Mouse (Mus musculus) kidney, adult 2 months (tissue): ENCODE data around the gene Fam78a. TPM values are rescaled to one million over a fixed set of nuclear protein-coding genes. Genes with fewer than 3 reads are reported as not detected.

Experiments
- DNase-seq: peaks from one replicate; pipeline ENCODE4 v3.0.0; 2021
- H3K27ac ChIP-seq: fragments of 200-500 bp; 2 replicates; pipeline ENCODE4 v1.5.1; 2012; ENCODE audit warnings: low read depth, low read length, control low read depth, inconsistent platforms; ENCODE audit not compliant: insufficient read depth
- H3K27me3 ChIP-seq: fragments of 200-500 bp; replicated peaks from 2 replicates; pipeline ENCODE4 v1.6.1; 2012; ENCODE audit warnings: mild to moderate bottlenecking, moderate library complexity, low read length, inconsistent platforms; ENCODE audit not compliant: control insufficient read depth, insufficient read depth
- H3K36me3 ChIP-seq: fragments of 200-500 bp; 2 replicates; pipeline ENCODE4 v1.6.1; 2012; ENCODE audit warnings: mild to moderate bottlenecking, moderate library complexity, low read length, inconsistent platforms; ENCODE audit not compliant: control insufficient read depth, insufficient read depth
- H3K4me1 ChIP-seq: fragments of 200-500 bp; 2 replicates; pipeline ENCODE4 v1.6.1; 2011; ENCODE audit warnings: low read length; ENCODE audit not compliant: control insufficient read depth, insufficient read depth
- H3K4me3 ChIP-seq: fragments of 200-500 bp; 2 replicates; pipeline ENCODE4 v1.5.1; 2011; ENCODE audit warnings: mild to moderate bottlenecking, low read depth, low read length, control low read depth; ENCODE audit not compliant: insufficient read depth
- CTCF ChIP-seq: fragments of 200-500 bp; conservative IDR thresholded peaks from 2 replicates; pipeline ENCODE4 v1.5.1; 2011; ENCODE audit warnings: low read depth, mild to moderate bottlenecking, control low read depth, low read length, moderate library complexity, mixed read lengths; ENCODE audit not compliant: insufficient read depth, insufficient read length
- POLR2A ChIP-seq: fragments of 200-500 bp; IDR thresholded peaks from one replicate; pipeline ENCODE4 v1.6.1; 2011; ENCODE audit warnings: low read depth, low read length, control low read depth
- WGBS: fragments of 180-500 bp; shearing (Covaris S2); methylation state at CpG from one replicate; pipeline ENCODE4 v1.1.7; 2018; 5-methylcytosine and 5-hydroxymethylcytosine counted together
- polyA plus RNA-seq: library from polyadenylated mRNA; depleted of rRNA; stranded (reverse); fragments of >200 nt; gene quantifications from 2 replicates; pipeline ENCODE4 v1.2.3, GENCODE M21; 2012

The Fam78a gene
- polyA plus RNA-seq, 1 experiment = 4.9 TPM

- 82% methylated on average over 5 of the region's 5 CpGs for WGBS
- no peaks in the 10 kb centered on the region for H3K4me1 ChIP-seq
- H3K27ac ChIP-seq = no peak overlapping the region
- TF ChIP-seq POLR2A = no peak
- no peak for TF ChIP-seq CTCF
- no peak for DNase-seq
- no peaks in the 10 kb centered on the region for H3K36me3 ChIP-seq
- H3K27me3 ChIP-seq = no peaks in the 10 kb centered on the region
- H3K4me3 ChIP-seq = no peak overlapping the region
Measured at GRCm38 (mm10) chr2:32065371-32065791, 19.3 kb downstream of the Fam78a start.

DNA sequence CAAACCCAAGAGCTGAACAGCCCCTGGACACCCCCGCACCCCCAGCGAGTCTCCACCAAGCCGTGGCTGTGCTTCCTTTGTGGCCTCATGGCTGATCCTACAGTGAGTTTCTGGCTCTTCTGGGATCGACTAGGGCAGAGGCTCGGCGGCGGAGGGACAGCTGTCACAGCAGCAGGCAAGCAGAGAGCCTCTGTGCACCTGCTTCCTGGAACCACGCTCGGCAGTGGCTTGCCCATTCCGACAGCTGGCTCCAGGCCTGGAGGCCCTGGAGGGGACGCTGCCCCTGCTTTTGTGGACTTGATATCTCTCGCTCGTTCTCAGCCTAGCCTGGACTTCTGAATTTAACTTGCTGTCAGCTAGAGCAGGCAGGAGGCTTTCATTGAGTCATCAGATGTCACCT lies 19.7 kb downstream of the Fam78a start:
- H3K27me3 ChIP-seq = no peaks in the 10 kb centered on the region
- WGBS = 73% methylated on average over 13 of the region's 13 CpGs
- no peak overlapping the region for H3K4me3 ChIP-seq
- H3K27ac ChIP-seq = no peak overlapping the region
- H3K4me1 ChIP-seq = no peaks in the 10 kb centered on the region
- TF ChIP-seq POLR2A (no peak), CTCF (no peak)
- no peaks in the 10 kb centered on the region for H3K36me3 ChIP-seq
- no peak for DNase-seq

DNA sequence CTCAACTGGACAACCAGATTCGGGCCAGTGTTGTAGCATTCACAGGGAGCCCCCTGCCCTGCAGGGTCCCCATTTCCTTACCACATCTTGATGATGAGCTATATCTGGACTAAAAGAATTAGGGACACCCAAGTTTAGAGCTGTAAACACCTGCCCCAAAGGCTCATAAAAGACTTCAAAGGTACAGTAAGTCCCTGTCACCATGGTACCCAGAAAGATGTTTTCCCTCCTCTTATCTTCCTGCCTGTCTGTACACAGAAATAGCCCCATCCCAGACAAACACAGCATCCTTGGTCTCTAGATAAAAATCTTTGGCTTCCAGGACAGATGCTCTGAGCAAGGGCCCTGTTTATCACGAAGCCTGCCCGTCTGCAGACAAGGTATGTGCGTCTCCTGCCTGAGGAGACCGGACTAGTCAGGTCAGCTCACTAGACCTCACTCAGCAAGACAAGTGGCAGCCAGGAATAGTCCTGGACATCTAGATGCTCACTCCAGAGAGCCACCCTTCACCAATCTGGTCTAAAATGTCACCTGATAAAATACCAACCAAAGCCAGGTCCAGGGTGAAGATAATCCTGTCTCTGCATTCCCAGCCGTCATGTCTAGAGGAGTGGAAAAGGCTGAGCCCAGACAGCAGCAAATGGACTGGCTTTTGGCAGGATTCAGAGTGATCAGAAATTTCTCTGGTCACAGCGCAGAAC lies 21.1 kb downstream of the Fam78a start:
- no peak for DNase-seq
- WGBS = 88% methylated on average over 7 of the region's 7 CpGs
- Histone ChIP-seq H3K4me3 (no peak overlapping the region), H3K4me1 (no peaks in the 10 kb centered on the region), H3K27me3 (no peaks in the 10 kb centered on the region), H3K27ac (no peak overlapping the region), H3K36me3 (no peaks in the 10 kb centered on the region)
- TF ChIP-seq POLR2A (no peak), CTCF (no peak)

- H3K4me1 ChIP-seq = no peaks in the 10 kb centered on the region
Measured at GRCm38 (mm10) chr2:32062626-32063410, 21.8 kb downstream of the Fam78a start.

GRCm38 (mm10) chr2:32061722-32062505 lies 22.7 kb downstream of the Fam78a start:
- Histone ChIP-seq H3K27ac (no peak overlapping the region), H3K4me1 (no peaks in the 10 kb centered on the region), H3K4me3 (no peak overlapping the region), H3K36me3 (no peaks in the 10 kb centered on the region), H3K27me3 (no peaks in the 10 kb centered on the region)
- no peak for DNase-seq
- TF ChIP-seq CTCF = no peak
- TF ChIP-seq POLR2A = no peak
- 63% methylated on average over 12 of the region's 12 CpGs for WGBS

More at GRCm38 (mm10) chr2:32062626-32063410, 21.8 kb downstream of the Fam78a start:
- DNase-seq = no peak
- 84% methylated on average over 15 of the region's 15 CpGs for WGBS
- no peak overlapping the region for H3K4me3 ChIP-seq
- no peaks in the 10 kb centered on the region for H3K36me3 ChIP-seq
- no peaks in the 10 kb centered on the region for H3K27me3 ChIP-seq
- H3K27ac ChIP-seq = no peak overlapping the region
- no peak for TF ChIP-seq POLR2A
- TF ChIP-seq CTCF = no peak

GRCm38 (mm10) chr2:32061189-32061588 lies 23.5 kb downstream of the Fam78a start:
- no peak overlapping the region for H3K4me3 ChIP-seq
- no peak for DNase-seq
- WGBS = 70% methylated on average over 2 of the region's 2 CpGs
- no peaks in the 10 kb centered on the region for H3K4me1 ChIP-seq
- no peaks in the 10 kb centered on the region for H3K27me3 ChIP-seq
- H3K36me3 ChIP-seq = no peaks in the 10 kb centered on the region
- no peak overlapping the region for H3K27ac ChIP-seq
- TF ChIP-seq POLR2A (no peak), CTCF (no peak)

GRCm38 (mm10) chr2:32060228-32060805 lies 24.3 kb downstream of the Fam78a start:
- no peak overlapping the region for H3K27ac ChIP-seq
- 65% methylated on average over 6 of the region's 6 CpGs for WGBS
- no peaks in the 10 kb centered on the region for H3K36me3 ChIP-seq
- H3K4me1 ChIP-seq = no peaks in the 10 kb centered on the region
- no peak for DNase-seq
- no peak overlapping the region for H3K4me3 ChIP-seq
- H3K27me3 ChIP-seq = no peaks in the 10 kb centered on the region
- TF ChIP-seq POLR2A (no peak), CTCF (no peak)
